Mouse (Mus musculus): ENCODE data around the gene Ms4a6b.
"Not testable (repeated sequence)": the region's sequence is repeated elsewhere in the genome, so short reads cannot be mapped to it uniquely, and the experiment has no call there.

Ms4a6b gene

DNA sequence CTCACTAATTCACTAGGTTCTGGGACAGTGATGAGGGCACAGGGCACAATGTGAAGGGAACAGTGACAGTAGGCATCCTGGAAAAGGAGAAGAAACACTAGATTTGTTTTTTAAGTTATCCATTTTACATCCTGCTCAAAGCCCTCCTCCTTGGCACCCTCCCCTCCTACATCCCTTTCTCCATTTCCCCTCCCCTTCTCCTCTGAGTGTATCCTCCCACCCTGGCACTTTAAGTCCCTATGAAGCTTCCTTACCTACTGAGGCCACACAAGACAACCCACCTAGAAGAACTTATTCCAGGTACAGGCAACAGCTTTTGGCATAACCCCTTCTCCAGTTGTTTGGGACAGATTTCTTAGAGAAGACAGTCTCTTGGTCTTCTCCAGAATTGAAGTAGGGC is at the start of gene Ms4a6b:
TSS of gene Ms4a6b (plus strand) at position 267 of the 400 bp plus-strand sequence.
- DNase-seq: no peak

DNA sequence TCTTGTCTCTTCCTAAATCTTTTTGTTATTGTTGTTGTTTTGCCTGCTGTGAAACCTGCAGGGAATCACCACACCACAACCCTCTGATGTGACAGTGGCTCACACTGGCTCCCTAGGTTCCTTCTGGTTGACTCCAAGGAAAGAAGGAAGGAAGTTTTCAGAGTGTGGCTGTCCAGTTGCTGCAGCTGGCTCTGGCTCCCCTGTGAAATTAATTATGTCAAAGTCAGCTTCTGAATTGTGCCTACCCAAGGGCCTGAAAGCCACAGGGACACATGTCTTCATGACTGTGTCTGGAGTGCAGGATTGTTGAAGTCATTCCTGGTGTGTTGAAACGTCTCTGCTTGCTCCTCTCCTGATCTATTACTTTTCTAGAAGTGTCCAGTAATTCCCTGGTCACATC is 48.0 kb upstream of the Ms4a6b start:
- not testable (repeated sequence) for DNase-seq

DNA sequence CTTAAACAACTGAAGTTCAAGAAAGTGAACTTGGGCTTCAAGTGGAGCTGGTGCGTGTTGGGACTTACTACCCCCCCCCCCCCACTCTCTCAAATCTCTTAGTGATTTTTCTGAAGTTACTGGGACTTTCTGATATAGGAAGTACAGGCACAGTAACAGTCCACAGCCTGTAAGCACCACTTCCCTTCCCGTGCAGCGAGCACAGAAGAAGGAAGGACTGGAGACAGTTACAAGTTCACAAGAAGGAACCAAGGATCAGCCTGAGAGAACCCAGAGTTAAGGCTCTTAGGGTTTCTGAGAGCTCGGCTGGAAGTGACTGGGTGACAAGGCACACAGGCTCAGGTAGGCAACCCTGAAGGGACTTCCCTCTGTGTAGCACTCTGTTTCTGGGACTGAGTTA is 47.1 kb upstream of the Ms4a6b start, which contains the start of gene Ms4a6c:
TSS of gene Ms4a6c (plus strand) at position 152 of the 400 bp plus-strand sequence.
- DNase-seq: not testable (repeated sequence)

DNA sequence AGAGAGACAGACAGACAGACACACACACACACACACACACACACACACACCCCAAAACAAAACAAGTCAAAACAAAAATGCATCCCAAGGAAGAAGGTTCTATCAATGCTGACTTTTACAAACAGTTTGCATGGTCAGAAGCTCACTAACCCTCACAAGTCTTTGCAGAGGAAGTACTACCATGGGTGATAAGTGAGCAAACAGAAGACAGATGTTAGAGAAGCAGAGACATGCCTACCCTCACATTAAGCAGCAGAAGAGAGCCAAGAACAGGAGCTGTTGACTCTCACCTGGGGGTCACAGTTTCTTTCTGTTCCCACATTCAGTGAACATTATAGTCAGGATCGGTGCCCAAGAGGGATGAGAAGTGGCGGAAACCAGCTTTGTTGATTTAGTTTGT is 36.6 kb upstream of the Ms4a6b start:
- DNase-seq: no peak

DNA sequence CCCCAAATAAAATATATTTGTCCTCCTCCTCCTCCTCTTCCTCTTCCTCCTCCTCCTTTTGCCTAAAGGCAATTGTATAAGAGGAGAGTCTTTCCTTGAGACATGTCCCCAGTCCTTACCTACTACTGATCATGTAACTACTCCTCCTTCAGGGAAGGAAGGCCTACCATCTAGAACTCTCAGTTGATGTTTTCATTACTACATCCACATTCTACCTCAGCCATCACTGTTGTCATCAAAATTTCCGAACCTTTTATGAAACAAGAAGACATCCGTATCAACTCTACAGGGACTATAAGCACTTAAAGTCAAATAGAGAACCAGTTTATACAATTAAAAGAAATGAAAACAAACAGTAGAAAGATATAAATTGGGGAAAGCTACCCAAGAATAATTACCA is 33.6 kb upstream of the Ms4a6b start:
- no peak for DNase-seq

DNA sequence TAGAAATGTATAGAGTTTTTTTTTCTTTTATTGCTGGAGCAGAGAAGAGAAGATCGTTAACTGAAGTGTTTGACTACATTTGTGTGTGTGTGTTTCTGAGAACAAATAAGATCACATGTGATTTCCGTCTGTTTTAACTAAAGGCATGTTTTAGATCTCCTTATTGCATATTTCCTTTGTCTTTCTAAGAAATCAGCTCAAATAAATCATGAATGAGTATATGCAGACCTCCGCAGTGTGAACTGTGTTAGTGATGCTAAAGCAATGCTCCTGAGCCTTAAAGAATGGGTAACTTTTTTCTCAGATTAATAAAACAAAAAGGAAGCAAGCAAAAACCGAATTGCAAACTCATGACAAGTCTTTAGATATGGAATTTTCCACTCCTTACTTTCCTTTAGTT is 32.4 kb upstream of the Ms4a6b start:
- DNase-seq: no peak

DNA sequence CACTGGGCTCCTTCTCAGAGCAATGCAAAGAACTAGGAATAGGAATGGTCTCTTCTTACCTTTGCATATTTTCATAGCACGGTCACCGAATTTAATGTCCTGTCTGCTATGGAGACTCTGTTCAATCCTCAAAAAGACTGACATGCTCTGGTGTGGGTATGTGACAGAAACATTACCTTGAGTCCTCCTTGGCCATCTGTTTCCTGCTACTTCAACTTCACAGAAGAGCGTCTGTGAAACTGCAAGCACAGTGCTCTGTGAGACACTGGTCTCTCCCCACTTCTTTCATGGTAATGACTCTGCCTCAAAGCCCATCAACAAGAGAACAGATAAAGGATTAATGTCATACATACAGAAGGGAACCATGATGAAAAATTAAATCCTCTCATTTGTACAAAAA is 31.9 kb upstream of the Ms4a6b start:
- DNase-seq: no peak

DNA sequence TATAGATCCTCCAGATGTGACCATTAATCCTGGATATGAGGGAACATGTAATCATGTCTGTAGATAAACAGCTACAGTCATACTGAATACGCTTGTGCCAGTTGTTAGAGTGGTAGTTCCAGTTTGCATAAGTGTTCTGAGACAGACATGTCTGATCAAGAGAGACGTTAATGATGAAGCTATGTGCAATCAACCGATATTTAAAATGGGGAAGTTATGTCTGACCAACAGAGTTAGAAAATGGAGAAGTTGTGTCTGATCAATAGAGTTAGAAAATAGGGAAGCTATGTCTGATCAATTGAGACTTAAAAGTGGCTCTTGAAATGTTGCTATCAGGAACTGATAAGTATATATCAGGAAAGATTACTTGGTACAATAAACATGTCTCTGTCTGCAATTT is 31.0 kb upstream of the Ms4a6b start:
- no peak for DNase-seq

DNA sequence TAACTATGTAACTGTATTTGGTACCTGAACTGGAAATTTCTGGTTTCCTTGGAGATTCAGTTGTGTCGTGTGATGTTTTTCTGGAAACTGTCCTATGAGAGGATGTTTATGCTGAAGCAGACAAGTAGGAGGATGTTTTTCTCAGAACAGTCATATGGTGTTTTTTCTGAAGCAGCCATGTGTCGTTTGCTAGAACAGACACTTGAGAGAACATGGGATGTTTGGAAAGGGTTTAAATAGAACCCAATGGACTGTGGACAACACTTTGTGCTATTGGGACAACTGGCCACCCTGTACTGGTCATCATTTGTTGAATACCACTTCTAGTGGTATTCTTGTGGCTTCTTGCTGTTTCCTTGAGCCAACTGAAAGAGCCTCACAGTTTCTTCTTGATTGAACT is 30.6 kb upstream of the Ms4a6b start, which contains the start of gene Gm8369:
TSS of gene Gm8369 (plus strand) at position 193 of the 400 bp plus-strand sequence.
- no peak for DNase-seq

DNA sequence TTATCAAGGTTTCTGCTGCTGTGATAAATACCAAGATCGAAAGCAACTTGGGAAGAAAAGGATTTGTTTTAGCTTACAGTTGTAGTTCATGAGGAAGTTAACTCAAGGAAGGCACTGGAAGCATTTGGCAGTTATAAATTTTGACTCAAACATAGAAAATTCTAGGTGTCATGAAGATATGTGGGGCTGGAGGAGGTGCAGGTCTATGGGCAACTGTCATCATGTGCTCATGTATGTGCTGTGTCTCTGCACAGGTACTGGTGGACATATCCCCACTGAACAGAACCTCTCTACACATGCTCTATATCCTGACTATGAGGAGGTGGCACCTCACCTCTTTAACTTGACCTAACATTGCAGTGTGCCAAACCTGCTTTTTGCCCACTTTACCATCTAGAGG is 29.7 kb upstream of the Ms4a6b start:
- DNase-seq: no peak

DNA sequence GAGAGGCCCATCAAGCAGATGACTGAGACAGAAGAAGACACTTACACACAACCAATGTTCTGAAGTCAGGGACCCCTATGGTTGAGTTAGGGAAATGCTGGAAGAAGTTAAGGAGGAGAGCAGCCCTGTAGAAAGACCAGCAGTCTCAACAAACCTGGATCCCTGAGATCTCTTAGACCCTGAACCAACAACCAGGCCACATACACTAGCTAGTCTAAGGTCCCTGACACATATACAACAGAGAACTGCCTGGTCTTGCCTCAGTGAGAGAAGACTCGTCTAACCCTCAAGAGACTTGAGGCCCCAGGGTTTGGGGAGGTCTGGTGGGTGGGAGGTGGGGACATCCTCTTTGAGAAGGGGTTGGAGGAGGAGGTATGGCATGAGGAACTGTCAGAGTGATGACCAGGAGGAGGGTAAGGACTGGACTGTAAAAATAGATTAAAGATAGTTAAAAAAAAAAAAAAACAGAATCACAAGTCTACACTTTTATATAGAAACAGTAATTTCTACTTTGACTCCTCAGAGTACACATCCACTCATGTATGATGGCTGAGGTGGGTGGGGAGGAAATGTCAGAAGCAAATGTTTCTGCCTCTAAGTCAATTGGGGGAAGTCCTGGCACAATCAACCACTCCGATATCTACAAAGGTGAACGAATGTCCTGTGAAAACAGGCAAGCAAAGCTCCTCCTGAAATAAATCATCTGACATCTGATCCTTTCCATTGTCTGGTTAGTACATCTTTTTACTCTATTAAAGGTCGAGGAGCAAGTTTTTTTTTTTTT is 24.7 kb upstream of the Ms4a6b start:
- no peak for DNase-seq

DNA sequence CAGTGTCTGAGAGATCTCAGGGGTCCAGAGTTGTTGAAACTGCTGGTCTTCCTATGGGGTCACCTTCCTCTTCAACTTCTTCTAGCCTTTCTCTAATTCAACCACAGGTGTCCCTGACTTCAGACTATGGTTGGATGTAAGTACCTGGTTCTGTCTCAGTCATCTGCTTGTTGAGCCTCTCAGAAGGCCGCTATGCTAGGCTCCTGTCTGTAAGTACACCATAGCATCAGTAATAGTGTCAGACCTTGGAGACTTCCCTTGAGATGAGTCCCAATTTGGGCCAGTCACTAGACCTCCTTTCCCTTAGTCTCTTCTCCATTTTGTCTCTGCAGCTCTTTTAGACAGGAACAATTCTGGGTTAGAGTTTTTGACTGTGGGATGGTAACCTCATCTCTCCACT is 23.6 kb upstream of the Ms4a6b start:
- no peak for DNase-seq

DNA sequence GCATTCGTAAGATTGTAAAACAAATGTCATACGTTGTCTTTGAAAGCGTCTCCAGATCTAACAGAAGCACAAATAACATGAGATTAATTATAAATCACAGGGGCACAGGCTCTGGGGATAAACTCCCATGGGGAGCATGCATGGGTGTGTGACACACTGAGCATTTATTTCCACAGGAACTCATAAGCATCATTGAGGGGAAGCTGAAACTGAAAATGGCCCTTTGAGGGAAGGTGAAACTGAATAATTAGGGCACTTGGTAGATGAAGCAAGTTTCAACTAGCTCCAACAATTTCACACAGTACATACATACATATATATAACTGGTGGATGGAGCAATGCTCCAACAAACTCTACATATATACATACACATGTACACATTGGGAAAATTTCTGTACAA is 21.8 kb upstream of the Ms4a6b start:
- DNase-seq: no peak

DNA sequence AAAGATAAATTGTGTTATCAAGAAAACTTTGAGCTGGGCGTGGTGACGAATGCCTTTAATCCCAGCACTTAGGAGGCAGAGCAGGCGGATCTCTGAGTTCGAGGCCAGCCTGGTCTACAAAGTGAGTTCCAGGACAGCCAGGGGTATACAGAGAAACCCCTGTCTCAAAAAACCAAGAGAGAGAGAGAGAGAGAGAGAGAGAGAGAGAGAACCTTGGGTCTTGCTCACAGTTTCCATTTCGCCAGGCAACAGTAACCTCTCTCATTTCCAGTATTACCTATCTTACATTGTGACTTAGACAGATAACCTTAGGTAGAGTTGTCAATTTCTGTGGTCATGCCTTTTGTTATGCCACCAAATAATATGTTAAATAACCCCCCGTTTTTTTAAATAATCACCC is 20.0 kb upstream of the Ms4a6b start:
- DNase-seq: no peak

DNA sequence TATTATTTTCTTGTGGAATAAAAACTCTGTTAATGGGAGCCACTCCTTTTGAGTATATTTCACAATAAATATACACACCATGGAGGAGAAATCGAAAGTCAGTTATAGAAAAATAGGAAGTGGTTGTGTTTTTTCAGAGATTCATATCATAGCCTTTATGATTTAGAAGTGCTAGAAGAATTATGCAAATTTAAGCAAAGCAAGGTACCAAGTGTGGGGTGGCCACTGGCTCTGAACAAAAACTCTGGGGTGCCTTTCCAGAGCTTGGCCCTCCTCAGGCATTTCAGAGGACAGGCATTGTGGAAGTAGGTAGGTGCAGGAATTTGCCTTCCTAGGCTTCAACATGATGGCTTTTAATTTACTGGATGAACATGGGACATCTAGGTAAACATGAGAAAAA is 19.0 kb upstream of the Ms4a6b start:
- DNase-seq: not testable (repeated sequence)

DNA sequence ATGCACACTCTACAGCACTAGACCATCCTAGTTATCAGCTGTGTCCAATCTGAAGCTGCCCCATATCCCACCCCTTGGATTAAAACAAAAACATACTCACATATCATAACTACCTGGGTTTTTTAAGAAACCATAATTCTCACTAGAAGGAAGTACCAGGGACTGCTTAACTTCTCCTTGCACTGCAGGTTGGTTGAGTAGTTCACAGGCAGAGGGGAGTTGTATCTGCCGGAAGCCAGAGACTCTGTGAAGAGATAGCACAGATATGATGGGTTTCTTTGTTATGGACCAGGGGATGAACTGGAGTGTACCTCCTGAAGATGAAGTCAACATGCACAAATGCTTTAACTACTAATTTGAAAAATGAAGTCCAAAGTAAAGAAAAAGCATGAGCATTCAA is 15.5 kb upstream of the Ms4a6b start:
- no peak for DNase-seq

DNA sequence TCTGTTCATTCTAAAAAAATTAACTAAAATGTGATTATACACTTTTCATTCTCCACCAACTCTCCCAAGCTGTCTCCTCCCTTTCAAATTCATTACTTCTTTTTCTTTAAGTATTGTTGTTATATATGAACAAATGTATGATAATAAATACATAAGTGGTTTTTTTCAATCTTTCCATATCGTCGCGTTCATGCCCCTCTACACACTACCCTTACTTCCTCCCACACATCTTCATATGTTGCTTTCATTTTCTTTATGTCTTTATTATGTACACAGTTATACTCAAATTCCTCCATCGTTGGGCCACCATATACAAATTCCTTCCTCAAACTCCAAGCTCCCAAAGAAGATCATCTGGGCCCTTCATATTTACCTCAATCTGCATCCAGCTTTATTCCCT is 15.0 kb upstream of the Ms4a6b start:
- DNase-seq: no peak

DNA sequence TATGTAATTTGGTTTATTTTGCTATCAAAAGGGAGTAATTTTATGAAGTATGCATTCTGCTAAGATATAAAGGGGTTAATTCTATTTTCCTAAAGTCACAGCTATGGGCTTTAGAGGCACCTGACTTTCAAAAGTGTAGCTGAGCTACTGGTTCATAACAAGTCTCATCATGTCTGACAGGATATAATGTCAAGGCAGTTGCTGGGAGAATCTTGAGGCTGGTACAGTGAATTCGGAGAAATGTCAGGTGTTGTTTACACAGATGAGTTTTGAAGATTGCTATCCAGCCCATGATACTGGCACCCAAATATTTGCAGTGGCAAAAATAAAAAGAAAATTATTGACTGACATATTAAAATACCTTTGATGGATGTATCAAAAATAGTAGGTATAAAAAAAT is 11.5 kb upstream of the Ms4a6b start:
- no peak for DNase-seq

DNA sequence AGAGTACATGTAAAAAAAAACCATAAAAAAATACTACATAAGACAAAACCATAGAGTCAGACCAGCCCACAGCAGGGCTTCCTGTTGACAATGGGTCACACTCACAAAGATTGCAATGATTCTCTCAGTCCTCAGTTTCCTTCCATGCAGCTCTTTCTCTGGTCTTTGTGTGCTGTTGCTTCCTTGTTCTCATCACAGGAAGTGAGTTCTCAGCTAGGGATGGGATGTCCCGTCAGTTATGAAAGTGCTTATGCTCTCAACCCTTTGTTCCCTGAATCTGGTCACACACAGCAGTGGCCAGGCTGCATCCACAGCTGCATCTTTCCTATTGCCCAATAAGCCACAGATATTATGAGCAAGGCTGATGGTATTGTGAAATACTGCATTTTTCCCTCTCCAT is 2.9 kb upstream of the Ms4a6b start:
- no peak for DNase-seq

DNA sequence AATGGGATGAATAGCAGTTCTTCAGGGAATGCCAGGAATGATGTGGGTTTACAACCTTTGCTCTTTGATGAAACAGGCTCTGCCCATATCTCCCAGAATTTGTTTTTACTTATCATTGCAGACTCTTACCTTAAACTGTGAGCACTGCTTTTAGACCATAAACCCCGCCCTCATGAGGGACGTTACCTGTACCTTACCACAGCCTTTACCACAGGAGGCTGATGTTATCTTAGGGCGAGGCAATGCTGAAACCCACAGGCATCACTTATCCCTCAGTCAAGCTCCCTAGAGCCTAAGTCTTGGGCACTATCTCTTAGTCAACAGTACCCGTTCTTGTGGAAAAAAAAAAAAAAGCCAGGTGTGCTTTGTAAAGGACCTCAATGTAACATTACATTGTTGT is 533 bp downstream of the Ms4a6b start:
- DNase-seq: no peak

DNA sequence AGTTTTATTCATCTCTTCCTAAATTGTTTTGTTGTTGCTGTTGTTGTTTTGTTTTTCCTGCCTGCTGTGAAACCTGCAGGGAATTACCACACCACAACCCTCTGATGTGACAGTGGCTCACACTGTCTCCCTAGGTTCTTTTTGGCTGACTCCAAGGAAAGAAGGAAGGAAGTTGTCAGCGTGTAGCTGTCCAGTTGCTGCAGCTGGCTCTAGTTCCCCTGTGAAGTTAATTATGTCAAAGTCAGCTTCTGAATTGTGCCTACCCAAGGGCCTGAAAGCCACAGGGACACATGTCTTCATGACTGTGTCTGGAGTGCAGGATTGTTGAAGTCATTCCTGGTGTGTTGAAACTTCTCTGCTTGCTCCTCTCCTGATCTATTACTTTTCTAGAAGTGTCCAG is 1.1 kb downstream of the Ms4a6b start:
- DNase-seq: not testable (repeated sequence)

DNA sequence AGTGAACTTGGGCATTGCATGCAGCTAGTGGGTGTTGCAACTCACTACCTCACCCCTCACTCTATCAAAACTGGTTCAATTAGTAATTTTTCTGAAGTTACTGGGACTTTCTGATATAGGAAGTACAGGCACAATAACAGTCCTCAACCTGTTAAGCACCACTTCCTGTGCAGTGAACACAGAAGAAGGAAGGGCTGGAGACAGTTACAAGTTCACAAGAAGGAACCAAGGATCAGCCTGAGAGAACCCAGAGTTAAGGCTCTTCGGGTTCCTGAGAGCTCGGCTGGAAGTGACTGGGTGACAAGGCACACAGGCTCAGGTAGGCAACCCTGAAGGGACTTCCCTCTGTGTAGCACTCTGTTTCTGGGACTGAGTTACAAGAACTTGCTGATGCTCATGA is 2.0 kb downstream of the Ms4a6b start:
- DNase-seq: not testable (repeated sequence)

DNA sequence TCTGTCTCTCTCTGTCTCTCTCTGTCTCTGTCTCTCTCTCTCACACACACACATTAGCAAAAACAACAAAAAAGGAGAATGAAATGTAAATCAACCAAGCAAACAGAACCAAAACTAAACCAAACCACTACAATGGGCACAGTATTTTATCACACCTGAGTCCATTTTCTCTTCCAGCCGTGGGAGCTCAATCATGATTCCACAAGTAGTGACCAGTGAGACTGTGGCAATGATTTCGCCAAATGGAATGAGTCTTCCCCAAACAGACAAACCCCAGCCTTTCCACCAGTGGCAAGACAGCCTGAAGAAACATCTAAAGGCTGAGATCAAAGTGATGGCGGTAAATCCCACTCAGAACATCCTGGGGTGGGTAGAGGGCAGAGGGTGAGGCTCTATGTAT is 3.8 kb downstream of the Ms4a6b start:
- DNase-seq: no peak

DNA sequence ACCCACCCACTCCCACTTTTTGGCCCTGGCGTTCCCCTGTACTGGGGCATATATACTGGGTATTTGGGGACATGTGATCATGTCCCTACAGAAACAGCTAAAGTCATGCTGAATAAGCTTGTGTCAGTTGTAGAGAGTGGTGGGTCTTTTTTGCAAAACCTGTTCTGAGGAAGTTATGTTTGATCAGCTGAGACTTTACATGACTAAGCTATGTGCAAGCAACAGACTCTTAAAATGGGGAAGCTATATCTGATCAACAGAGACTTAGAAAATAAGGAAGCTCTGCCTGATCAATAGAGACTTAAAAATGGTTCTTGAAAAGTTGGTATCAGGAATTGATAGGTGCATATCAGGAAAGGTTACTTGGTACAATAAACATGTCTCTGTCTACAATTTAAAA is 17.1 kb downstream of the Ms4a6b start:
- no peak for DNase-seq

DNA sequence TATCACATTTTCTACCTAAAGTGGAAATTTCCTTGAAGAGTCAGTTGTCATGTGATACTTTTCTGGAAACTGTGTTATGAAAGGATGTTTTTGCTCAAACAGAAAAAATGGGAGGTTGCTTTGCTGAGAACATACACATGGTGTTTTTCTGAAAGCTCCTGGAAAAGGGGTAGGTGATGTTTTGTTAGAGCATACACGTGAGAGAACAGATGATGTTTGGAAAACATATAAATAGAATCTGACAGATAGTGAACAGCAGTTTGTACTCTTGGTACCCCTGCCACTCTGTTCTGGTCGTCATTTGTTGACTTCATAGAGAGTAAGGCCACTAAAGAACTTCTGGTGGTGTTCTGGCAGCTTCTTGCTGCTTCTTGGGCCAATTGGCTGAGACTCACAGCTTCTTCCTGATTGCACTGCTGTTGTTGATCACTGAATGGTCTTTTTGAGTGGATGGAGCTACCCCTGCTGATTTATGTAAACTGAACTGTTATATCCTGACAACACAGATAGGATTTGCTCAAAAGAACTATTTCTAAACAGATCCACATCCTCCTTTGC is 17.7 kb downstream of the Ms4a6b start:
- no peak for DNase-seq

Measured in right cerebral cortex, postnatal 4 days (tissue).